Mouse (Mus musculus) heart, embryonic 15.5 days (tissue): Measurements from ENCODE around the gene Cyp4a10. TPM values are rescaled to one million over a fixed set of nuclear protein-coding genes. Genes with fewer than 3 reads are reported as not detected.
A peak's percentile ranks its signal among the peaks of the same experiment; 100 is the strongest.
"Not testable (repeated sequence)": the region's sequence is repeated elsewhere in the genome, so short reads cannot be mapped to it uniquely, and the experiment has no call there.

Experiments used
- ATAC-seq: fragments of 200-750 bp; cut with Nextera tagmentation; replicated peaks from 2 replicates; pipeline ENCODE4 v1.8.0; 2017; ENCODE audit warnings: low read depth, moderate TSS enrichment; ENCODE audit not compliant: insufficient number of reproducible peaks, insufficient read depth, low FRiP score
- H3K27ac ChIP-seq: fragments of 300-500 bp; sonication (generic); 2 replicates; pipeline ENCODE4 v1.5.1; 2015; ENCODE audit warnings: mild to moderate bottlenecking, inconsistent platforms
- H3K27me3 ChIP-seq: fragments of 300-500 bp; sonication (generic); 2 replicates; pipeline ENCODE4 v1.6.1; 2015; ENCODE audit warnings: inconsistent platforms
- H3K36me3 ChIP-seq: fragments of 300-500 bp; sonication (generic); 2 replicates; pipeline ENCODE4 v1.6.1; 2015; ENCODE audit warnings: mild to moderate bottlenecking, inconsistent platforms
- H3K4me1 ChIP-seq: fragments of 300-500 bp; sonication (generic); replicated peaks from 2 replicates; pipeline ENCODE4 v1.6.1; 2015; ENCODE audit warnings: inconsistent platforms
- H3K4me2 ChIP-seq: fragments of 300-500 bp; sonication (generic); 2 replicates; pipeline ENCODE4 v1.6.1; 2015; ENCODE audit warnings: inconsistent platforms, mild to moderate bottlenecking, moderate library complexity
- H3K4me3 ChIP-seq: fragments of 300-500 bp; sonication (generic); 2 replicates; pipeline ENCODE4 v1.5.1; 2015; ENCODE audit warnings: mild to moderate bottlenecking, inconsistent platforms
- H3K9ac ChIP-seq: fragments of 300-500 bp; sonication (generic); 2 replicates; pipeline ENCODE4 v1.6.1; 2015; ENCODE audit warnings: mild to moderate bottlenecking, inconsistent platforms
- H3K9me3 ChIP-seq: fragments of 300-500 bp; sonication (generic); replicated peaks from 2 replicates; pipeline ENCODE4 v1.6.1; 2016; ENCODE audit warnings: inconsistent platforms
- WGBS: fragments of 180-500 bp; shearing (Covaris S2); methylation state at CpG from one replicate; pipeline ENCODE4 v1.1.7; 2015; ENCODE audit warnings: mixed read lengths; 5-methylcytosine and 5-hydroxymethylcytosine counted together
- polyA plus RNA-seq: library from polyadenylated mRNA; unstranded; fragments of >200 nt; fragmentation: Nextera tagmentation; extraction: Ambion mirVana; gene quantifications from 2 replicates; pipeline ENCODE4 v1.2.1, GENCODE M21; 2015

Cyp4a10 gene
- not detected in 2 replicates for polyA plus RNA-seq

- H3K9me3 ChIP-seq, H3K9ac ChIP-seq, H3K27me3 ChIP-seq, ATAC-seq, H3K27ac ChIP-seq, H3K4me1 ChIP-seq, H3K4me2 ChIP-seq, H3K4me3 ChIP-seq, H3K36me3 ChIP-seq: not testable (repeated sequence)
- WGBS: 76% methylated on average over 5 of the region's 5 CpGs
Measured at GRCm38 (mm10) chr4:115518000-115518399, at the start of gene Cyp4a10. Cyp4a10 (plus strand) TSS chr4:115518264.

GRCm38 (mm10) chr4:115473585-115473984, 44.5 kb upstream of the Cyp4a10 start:
- not testable (repeated sequence) for H3K4me3 ChIP-seq, H3K9me3 ChIP-seq, H3K9ac ChIP-seq, ATAC-seq, H3K4me1 ChIP-seq, H3K36me3 ChIP-seq, H3K4me2 ChIP-seq, H3K27ac ChIP-seq, H3K27me3 ChIP-seq
- WGBS: 71% methylated on average over 3 of the region's 3 CpGs

- not testable (repeated sequence) for H3K27me3 ChIP-seq, H3K9ac ChIP-seq, H3K4me1 ChIP-seq, H3K27ac ChIP-seq, H3K9me3 ChIP-seq, ATAC-seq, H3K36me3 ChIP-seq, H3K4me3 ChIP-seq, H3K4me2 ChIP-seq
Measured at GRCm38 (mm10) chr4:115476051-115476450, 42.0 kb upstream of the Cyp4a10 start.

GRCm38 (mm10) chr4:115481006-115481652, 36.9 kb upstream of the Cyp4a10 start:
- no peaks in the 10 kb centered on the region for H3K9me3 ChIP-seq

GRCm38 (mm10) chr4:115496001-115496400, 22.1 kb upstream of the Cyp4a10 start, which contains the start of gene Cyp4a14:
Cyp4a14 (minus strand) TSS chr4:115496142.
- H3K36me3 ChIP-seq: no peaks in the 10 kb centered on the region
- no peak within 1 kb of the TSS for H3K4me3 ChIP-seq
- no peaks in the 10 kb centered on the region for H3K27me3 ChIP-seq
- no peak for ATAC-seq
- WGBS: 77% methylated on average over 1 of the region's 1 CpGs
- no peak within 1 kb of the TSS for H3K27ac ChIP-seq
- H3K4me2 ChIP-seq: no peak within 1 kb of the TSS
- H3K9ac ChIP-seq: no peak within 1 kb of the TSS
- H3K9me3 ChIP-seq: no peaks in the 10 kb centered on the region
- H3K4me1 ChIP-seq: no peaks in the 10 kb centered on the region

More at GRCm38 (mm10) chr4:115481006-115481652, 36.9 kb upstream of the Cyp4a10 start:
- H3K36me3 ChIP-seq: no peaks in the 10 kb centered on the region
- no peak overlapping the region for H3K27ac ChIP-seq
- H3K4me3 ChIP-seq: no peak overlapping the region
- no peaks in the 10 kb centered on the region for H3K27me3 ChIP-seq
- H3K4me1 ChIP-seq: no peaks in the 10 kb centered on the region
- H3K9ac ChIP-seq: no peak overlapping the region
- no peak for ATAC-seq
- no peak overlapping the region for H3K4me2 ChIP-seq
- WGBS: 59% methylated on average over 6 of the region's 6 CpGs

GRCm38 (mm10) chr4:115497466-115497865, 20.6 kb upstream of the Cyp4a10 start:
- Histone ChIP-seq H3K36me3 (no peaks in the 10 kb centered on the region), H3K27me3 (no peaks in the 10 kb centered on the region), H3K27ac (no peak overlapping the region), H3K4me3 (no peak overlapping the region), H3K9me3 (no peaks in the 10 kb centered on the region), H3K4me2 (no peak overlapping the region), H3K4me1 (no peaks in the 10 kb centered on the region), H3K9ac (no peak overlapping the region)
- ATAC-seq: no peak
- WGBS: 77% methylated on average over 3 of the region's 3 CpGs

GRCm38 (mm10) chr4:115513964-115514363, 4.1 kb upstream of the Cyp4a10 start:
- H3K9me3 ChIP-seq, H3K36me3 ChIP-seq, H3K4me2 ChIP-seq, H3K27ac ChIP-seq, H3K9ac ChIP-seq, H3K27me3 ChIP-seq, ATAC-seq, H3K4me1 ChIP-seq, H3K4me3 ChIP-seq: not testable (repeated sequence)

GRCm38 (mm10) chr4:115519444-115519843, 1.4 kb downstream of the Cyp4a10 start:
- Histone ChIP-seq H3K4me2 (no peak overlapping the region), H3K9ac (no peak overlapping the region), H3K4me3 (no peak overlapping the region), H3K4me1 (no peaks in the 10 kb centered on the region), H3K27ac (no peak overlapping the region), H3K9me3 (no peaks in the 10 kb centered on the region), H3K36me3 (no peaks in the 10 kb centered on the region), H3K27me3 (no peaks in the 10 kb centered on the region)
- 63% methylated on average over 4 of the region's 4 CpGs for WGBS
- no peak for ATAC-seq

- WGBS: 96% methylated on average over 2 of the region's 2 CpGs
- ATAC-seq: no peak
- no peak overlapping the region for H3K4me3 ChIP-seq
Measured at GRCm38 (mm10) chr4:115521766-115522165, 3.7 kb downstream of the Cyp4a10 start.

GRCm38 (mm10) chr4:115545101-115545500, 27.0 kb downstream of the Cyp4a10 start:
- Histone ChIP-seq H3K9ac (no peak overlapping the region), H3K27me3 (no peaks in the 10 kb centered on the region), H3K27ac (no peak overlapping the region), H3K4me2 (no peak overlapping the region), H3K4me3 (no peak overlapping the region), H3K4me1 (no peaks in the 10 kb centered on the region), H3K36me3 (no peaks in the 10 kb centered on the region), H3K9me3 (no peaks in the 10 kb centered on the region)
- ATAC-seq: no peak
- 48% methylated on average over 1 of the region's 1 CpGs for WGBS

More at GRCm38 (mm10) chr4:115521766-115522165, 3.7 kb downstream of the Cyp4a10 start:
- H3K27me3 ChIP-seq: no peaks in the 10 kb centered on the region
- H3K36me3 ChIP-seq: no peaks in the 10 kb centered on the region
- no peak overlapping the region for H3K4me2 ChIP-seq
- H3K9me3 ChIP-seq: no peaks in the 10 kb centered on the region
- no peak overlapping the region for H3K27ac ChIP-seq
- no peak overlapping the region for H3K9ac ChIP-seq
- no peaks in the 10 kb centered on the region for H3K4me1 ChIP-seq

GRCm38 (mm10) chr4:115546141-115546828, 28.2 kb downstream of the Cyp4a10 start:
- Histone ChIP-seq H3K4me3 (no peak overlapping the region), H3K9ac (no peak overlapping the region), H3K27ac (peak overlapping the region; percentile 16; the same call in 1 of the 2 replicates), H3K36me3 (no peaks in the 10 kb centered on the region), H3K4me2 (no peak overlapping the region), H3K4me1 (no peaks in the 10 kb centered on the region), H3K9me3 (no peaks in the 10 kb centered on the region), H3K27me3 (no peaks in the 10 kb centered on the region)
- whole genome bisulfite sequencing: 32% methylated on average over 2 of the region's 2 CpGs
- peak; percentile 67; the same call in 1 of the 2 replicates for ATAC-seq

- Histone ChIP-seq H3K4me2 (no peak overlapping the region), H3K4me3 (no peak overlapping the region), H3K27ac (no peak overlapping the region), H3K36me3 (no peaks in the 10 kb centered on the region), H3K9me3 (no peaks in the 10 kb centered on the region), H3K27me3 (no peaks in the 10 kb centered on the region), H3K4me1 (no peaks in the 10 kb centered on the region), H3K9ac (no peak overlapping the region)
- WGBS: 72% methylated on average over 3 of the region's 3 CpGs
- no peak for ATAC-seq
Measured at GRCm38 (mm10) chr4:115552726-115553125, 34.7 kb downstream of the Cyp4a10 start.
